Mouse (Mus musculus): ENCODE data around the gene Raf1.

DNA sequence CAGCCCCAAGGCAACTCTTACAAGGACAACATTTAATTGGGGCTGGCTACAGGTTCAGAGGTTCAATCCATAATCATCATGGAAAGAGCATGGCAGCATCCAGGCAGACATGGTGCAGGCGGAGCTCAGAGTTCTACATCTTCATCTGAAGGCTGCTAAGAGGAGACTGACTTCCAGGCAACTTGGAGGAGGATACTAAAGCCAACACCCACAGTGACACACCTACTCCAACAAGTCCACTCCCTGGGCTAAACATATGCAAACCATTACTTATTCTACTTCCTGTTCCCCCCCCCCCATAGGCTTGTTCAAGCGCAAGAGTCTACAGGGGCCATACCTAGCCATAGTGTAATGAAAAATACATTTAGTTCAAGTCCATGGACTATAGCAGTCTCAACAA, 7.8 kb upstream of the Raf1 start:
- TF ChIP-seq POLR2A (IDR thresholded peaks at IDR 0.05; ENCODE audit: insufficient read depth, low read depth, low read length) (no peak), CTCF (IDR thresholded peaks at IDR 0.05; ENCODE audit: insufficient read depth, low read depth, low read length) (no peak)
